Mouse (Mus musculus) right cerebral cortex, postnatal 4 days (tissue): ENCODE measurements around the gene Sorbs1.

Source experiments
- DNase-seq: peaks from one replicate; pipeline ENCODE4 v3.0.0-alpha.2; 2022

Sorbs1 gene

GRCm38 (mm10) chr19:40253768-40254167 is 259.8 kb downstream of the Sorbs1 start:
- no peak for DNase-seq

GRCm38 (mm10) chr19:40251115-40251514 is 262.5 kb downstream of the Sorbs1 start:
- no peak for DNase-seq

GRCm38 (mm10) chr19:40249352-40249751 is 264.2 kb downstream of the Sorbs1 start:
- no peak for DNase-seq

GRCm38 (mm10) chr19:40248476-40248875 is 265.1 kb downstream of the Sorbs1 start:
- no peak for DNase-seq

- DNase-seq, result no peak
These were observed 266.3 kb downstream of the Sorbs1 start for GRCm38 (mm10) chr19:40247268-40247666.

GRCm38 (mm10) chr19:40246646-40247267 is 266.8 kb downstream of the Sorbs1 start:
- DNase-seq, result no peak
